Mouse (Mus musculus) macrophage (primary cell): ENCODE results near the gene Pde5a. TPM values are rescaled to one million over a fixed set of nuclear protein-coding genes. Genes with fewer than 3 reads are reported as not detected.

Experiments used
- H3K27ac ChIP-seq: fragments of 350-480 bp; formaldehyde crosslinking; 2 replicates; pipeline ENCODE4 v1.9.0; 2021
- H3K36me3 ChIP-seq: fragments of 350-480 bp; formaldehyde crosslinking; 2 replicates; pipeline ENCODE4 v1.9.0; 2021; ENCODE audit errors: inconsistent target
- H3K4me3 ChIP-seq: fragments of 350-480 bp; formaldehyde crosslinking; 2 replicates; pipeline ENCODE4 v1.9.0; 2021; ENCODE audit errors: inconsistent target
- H3K79me2 ChIP-seq: fragments of 350-480 bp; formaldehyde crosslinking; 2 replicates; pipeline ENCODE4 v1.9.0; 2021; ENCODE audit errors: inconsistent target
- WGBS: methylation state at CpG from one replicate; pipeline ENCODE4 v1.1.7; 2026; ENCODE audit warnings: inconsistent platforms; ENCODE audit not compliant: missing documents; 5-methylcytosine and 5-hydroxymethylcytosine counted together
- polyA plus RNA-seq: library from polyadenylated mRNA; stranded (reverse); fragments of 250-400 nt; gene quantifications from 3 replicates; pipeline ENCODE4 v1.2.4, GENCODE M21; 2018; ENCODE audit warnings: inconsistent platforms
- total RNA-seq, 78 experiments: library from RNA; depleted of rRNA; stranded (reverse); fragments of 250-400 nt; gene quantifications; 1 replicate in 9 of 78; 2 replicates in 24 of 78; 3 replicates in 43 of 78; 4 replicates in 2 of 78; pipeline ENCODE4 v1.2.4; 2018; ENCODE audit warnings: inconsistent platforms in 56 of 78

Pde5a gene
- total RNA-seq (2018; cell fraction: chromatin; rRNA removed), result 1 to 10 TPM in 7 of 26 experiments, under 1 TPM in 19; 0.14 to 4.0 (median 0.75) TPM
- total RNA-seq (2018; cell fraction: cytosol; rRNA removed), result under 1 TPM; 0.11 to 0.85 (median 0.31) TPM
- 1 to 10 TPM in 9 of 26 experiments, under 1 TPM in 17; 0.31 to 1.7 (median 0.87) TPM for total RNA-seq (2018; cell fraction: nucleus; rRNA removed)
- 0.21 to 0.46 TPM (median 0.25 TPM) in 3 replicates for polyA plus RNA-seq

DNA sequence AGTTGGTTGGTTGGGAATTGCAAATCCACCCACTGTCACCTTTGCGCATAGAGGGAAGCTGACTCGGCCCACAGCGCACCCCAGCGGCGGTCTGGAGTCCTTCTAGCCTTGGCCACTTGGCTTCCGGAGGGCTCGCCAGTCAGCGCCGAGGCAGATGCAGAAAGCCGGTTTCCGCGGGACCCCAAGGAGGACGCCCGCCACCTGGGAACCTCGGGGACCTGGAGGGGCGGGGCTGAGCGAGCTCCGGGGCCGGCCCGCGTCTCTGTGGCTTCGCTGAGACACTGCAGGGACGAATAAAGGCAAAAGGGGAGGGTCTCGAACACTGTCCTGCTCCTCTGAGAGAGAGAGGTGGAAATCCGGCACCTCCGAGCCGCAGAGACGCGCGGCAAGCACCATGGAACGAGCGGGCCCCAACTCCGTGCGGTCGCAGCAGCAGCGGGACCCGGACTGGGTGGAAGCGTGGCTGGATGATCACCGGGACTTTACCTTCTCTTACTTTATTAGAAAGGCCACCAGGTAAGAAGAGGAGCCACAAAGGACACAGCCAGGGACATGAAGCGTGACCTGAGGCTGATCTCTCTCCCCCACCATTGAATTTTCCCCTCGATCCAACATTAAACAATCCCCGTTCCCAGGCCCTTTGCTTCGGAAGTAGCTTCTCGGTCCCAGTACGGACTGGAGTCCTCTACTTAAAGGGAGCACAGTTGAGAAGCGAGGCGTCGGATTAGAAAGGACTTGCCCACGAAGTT lies at the start of gene Pde5a:
Gene Pde5a (plus strand): TSS at position 96 of the 749 bp plus-strand sequence.
- Histone ChIP-seq H3K36me3 (no peaks in the 10 kb centered on the region), H3K27ac (no peak within 1 kb of the TSS)
- 1% methylated on average over 49 of the region's 49 CpGs for WGBS

DNA sequence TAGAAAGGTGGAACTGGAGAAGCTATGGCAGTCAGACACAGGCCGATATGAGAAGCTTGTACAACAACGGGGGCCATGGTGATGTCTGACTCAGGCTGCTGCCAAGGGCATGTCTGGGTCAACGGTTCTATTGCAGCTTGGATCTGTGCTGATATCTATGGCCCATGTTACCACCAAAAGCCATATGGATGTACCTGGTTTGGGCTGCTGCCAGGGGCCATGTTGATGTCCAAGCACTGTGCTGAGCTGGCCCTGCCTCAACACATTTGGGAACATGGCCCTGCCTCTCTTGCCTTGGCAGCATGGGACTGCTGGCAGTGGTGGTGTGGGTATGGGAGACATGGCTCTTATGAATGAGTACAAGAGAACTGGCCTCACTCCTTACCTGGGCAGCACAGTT lies 47.9 kb upstream of the Pde5a start:
- H3K79me2 ChIP-seq, result no peaks in the 10 kb centered on the region
- no peak overlapping the region for H3K4me3 ChIP-seq
- WGBS, result 87% methylated on average over 3 of the region's 3 CpGs
- H3K27ac ChIP-seq, result no peak overlapping the region
- no peaks in the 10 kb centered on the region for H3K36me3 ChIP-seq

More for the DNA sequence above, at the start of gene Pde5a:
- peak within 1 kb of the TSS; percentile 49 for H3K4me3 ChIP-seq
- no peaks in the 10 kb centered on the region for H3K79me2 ChIP-seq

DNA sequence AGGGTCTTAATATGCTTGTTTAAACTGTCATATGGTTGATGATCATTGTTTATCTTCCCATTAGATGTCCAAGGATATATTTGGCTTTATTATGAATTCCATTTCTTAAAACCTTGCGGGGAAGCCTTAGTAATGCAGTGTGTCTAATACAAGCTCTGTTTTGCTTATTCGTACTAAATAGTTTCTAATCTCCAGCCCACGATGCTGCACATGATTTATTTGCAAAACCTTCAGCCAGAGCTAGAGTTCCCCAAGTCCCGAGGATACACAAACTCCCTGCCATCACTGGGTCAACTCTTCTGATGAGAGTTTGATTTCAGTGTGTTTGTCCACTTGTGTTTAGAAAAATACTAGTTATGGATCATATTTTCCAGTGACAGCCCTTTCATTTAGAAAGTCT lies 46.4 kb upstream of the Pde5a start:
- WGBS, result 94% methylated on average over 4 of the region's 4 CpGs
- Histone ChIP-seq H3K36me3 (no peaks in the 10 kb centered on the region), H3K79me2 (no peaks in the 10 kb centered on the region)

DNA sequence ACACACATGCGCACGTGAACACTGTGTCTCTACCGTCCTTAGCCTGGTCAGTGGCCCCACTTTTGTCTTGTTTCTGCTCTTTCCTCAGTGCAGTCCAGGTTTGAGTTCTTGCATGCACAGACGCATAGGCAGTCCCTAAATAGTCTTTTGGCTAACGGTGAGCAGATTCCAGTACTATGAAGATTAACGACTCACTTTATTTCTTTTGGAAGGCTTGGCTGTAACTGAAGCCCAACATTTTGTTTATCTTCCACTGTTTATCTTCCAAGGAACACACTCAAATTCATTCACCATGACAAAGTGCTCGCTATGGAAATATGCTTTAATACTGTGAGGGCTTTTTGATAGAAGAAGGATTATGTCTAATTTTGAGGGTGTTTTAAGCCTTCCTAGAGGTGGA lies 43.9 kb upstream of the Pde5a start:
- Histone ChIP-seq H3K4me3 (no peak overlapping the region), H3K36me3 (no peaks in the 10 kb centered on the region), H3K27ac (no peak overlapping the region), H3K79me2 (no peaks in the 10 kb centered on the region)
- 93% methylated on average over 7 of the region's 7 CpGs for WGBS

More for the DNA sequence above, 46.4 kb upstream of the Pde5a start:
- no peak overlapping the region for H3K27ac ChIP-seq
- no peak overlapping the region for H3K4me3 ChIP-seq

DNA sequence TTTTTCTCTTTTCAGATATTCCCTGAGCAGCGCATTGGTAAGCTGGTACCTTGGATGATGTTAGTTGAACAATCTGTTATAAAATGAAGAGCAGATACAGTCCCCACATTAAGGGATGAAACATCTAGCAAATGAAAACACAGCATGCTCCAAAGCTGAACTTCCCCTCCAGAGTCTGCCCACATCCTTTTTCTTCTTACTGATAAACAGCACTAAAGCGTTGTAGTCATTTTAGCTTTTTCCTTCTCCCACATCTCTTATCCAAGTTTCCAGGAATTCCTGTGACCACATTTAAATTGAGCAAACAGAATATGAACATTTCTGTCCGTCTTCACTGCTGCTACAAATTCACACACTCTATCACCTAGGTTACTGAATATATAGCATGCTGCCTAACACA lies 35.7 kb upstream of the Pde5a start:
- 39% methylated on average over 3 of the region's 3 CpGs for WGBS
- no peak overlapping the region for H3K4me3 ChIP-seq

DNA sequence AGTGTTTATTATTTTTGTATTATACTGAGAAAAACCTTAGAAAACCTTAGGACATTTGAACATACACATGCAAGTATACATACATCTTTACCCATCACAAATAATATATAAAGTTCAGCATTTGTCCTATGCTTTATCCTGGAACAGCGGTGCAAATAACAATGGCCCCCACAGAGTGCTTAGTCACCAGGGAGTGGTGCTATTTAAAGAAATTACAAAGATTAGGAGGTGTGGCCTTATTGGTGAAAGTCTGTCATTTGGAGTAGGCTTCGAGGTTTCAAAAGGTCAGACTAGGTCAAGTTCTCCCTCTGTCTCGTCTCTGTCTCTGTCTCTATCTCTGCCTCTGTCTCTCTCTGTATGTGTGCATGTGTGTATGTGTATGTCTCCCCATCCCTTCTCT lies 32.9 kb upstream of the Pde5a start:
- Histone ChIP-seq H3K36me3 (no peaks in the 10 kb centered on the region), H3K4me3 (no peak overlapping the region), H3K79me2 (no peaks in the 10 kb centered on the region), H3K27ac (no peak overlapping the region)
- 67% methylated on average over 3 of the region's 3 CpGs for WGBS

More for the DNA sequence above, 35.7 kb upstream of the Pde5a start:
- Histone ChIP-seq H3K27ac (no peak overlapping the region), H3K79me2 (no peaks in the 10 kb centered on the region), H3K36me3 (no peaks in the 10 kb centered on the region)

DNA sequence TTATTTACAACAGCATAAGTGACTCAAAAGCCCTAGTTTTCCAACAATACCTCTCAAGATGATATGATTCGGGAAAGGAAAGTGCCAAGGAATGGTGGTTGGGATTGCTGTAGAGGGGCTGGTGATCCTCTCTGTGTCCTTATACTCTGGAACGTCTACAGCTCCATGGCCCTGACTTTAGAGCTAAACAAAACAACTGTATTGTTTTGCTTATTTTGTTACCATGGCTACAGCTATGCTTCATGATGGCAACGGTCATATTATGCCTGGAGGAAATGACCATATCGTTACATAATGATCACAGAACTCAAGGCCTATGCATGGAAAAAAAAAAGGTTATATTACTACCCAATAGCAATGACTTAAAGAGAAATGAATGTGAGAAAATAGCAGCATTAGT lies 32.1 kb upstream of the Pde5a start:
- H3K27ac ChIP-seq, result no peak overlapping the region
- no peaks in the 10 kb centered on the region for H3K79me2 ChIP-seq

DNA sequence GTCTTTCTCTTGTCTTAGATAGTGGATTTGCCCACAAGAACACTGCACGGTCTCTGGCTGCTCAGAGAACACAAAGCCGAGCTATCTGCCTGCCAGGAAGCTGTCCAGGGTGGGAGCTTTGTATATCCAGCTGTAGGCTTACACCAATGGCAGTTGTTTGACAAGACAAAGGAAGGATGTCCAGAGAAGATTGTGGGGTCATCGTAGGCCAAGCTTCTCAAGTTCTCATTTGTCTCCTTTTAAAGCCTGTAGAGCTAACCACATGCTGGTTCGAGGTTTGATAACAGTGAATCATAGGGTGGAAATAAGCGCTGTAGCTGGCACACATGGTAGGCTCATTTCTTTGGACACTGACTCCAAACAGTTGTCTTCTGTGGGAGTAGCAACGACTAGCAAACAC lies 24.5 kb upstream of the Pde5a start:
- WGBS, result 54% methylated on average over 6 of the region's 6 CpGs
- H3K4me3 ChIP-seq, result no peak overlapping the region

More for the DNA sequence above, 32.1 kb upstream of the Pde5a start:
- no peaks in the 10 kb centered on the region for H3K36me3 ChIP-seq
- WGBS, result 83% methylated on average over 4 of the region's 4 CpGs
- no peak overlapping the region for H3K4me3 ChIP-seq

DNA sequence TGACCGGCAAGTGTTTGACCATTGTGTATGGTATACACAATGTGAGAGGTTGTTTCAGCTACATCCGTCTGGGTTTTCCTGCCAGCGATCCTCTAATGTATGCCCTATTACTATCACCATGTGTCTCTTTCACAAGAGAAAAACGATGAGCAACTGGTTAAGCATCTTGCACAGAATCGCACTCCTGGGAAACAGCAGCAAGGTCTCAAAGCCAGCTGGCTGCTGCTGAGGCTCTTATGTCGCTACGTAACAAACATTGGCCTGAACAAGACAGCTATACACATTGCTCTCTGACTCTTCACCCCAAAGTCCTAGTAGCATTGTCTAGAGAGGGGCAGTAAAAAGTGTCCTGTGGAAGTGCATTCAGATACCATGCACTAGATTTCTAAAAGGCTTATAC lies 23.5 kb upstream of the Pde5a start:
- Histone ChIP-seq H3K27ac (no peak overlapping the region), H3K36me3 (no peaks in the 10 kb centered on the region), H3K4me3 (no peak overlapping the region), H3K79me2 (no peaks in the 10 kb centered on the region)
- WGBS, result 94% methylated on average over 7 of the region's 7 CpGs

More for the DNA sequence above, 24.5 kb upstream of the Pde5a start:
- no peaks in the 10 kb centered on the region for H3K79me2 ChIP-seq
- H3K36me3 ChIP-seq, result no peaks in the 10 kb centered on the region
- no peak overlapping the region for H3K27ac ChIP-seq

DNA sequence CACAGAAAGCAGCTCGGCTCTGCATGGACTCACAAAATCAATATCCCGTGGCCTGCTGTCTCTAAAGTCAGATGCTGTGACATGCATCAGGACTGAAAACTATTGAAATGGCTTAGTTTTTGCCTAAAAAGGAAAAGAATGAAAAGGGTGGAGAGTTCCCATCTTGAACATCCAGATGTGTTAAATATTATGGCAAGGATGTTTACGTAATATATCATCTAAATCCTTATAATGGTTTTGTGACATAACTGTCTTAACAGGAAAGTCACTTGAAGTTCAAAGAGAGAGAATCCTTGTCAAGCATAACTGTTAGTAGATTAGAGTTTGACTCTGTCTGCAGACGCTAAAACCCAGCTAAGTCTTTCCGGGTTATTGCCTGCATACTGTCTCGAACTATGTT lies 20.3 kb upstream of the Pde5a start:
- H3K36me3 ChIP-seq, result no peaks in the 10 kb centered on the region
- H3K79me2 ChIP-seq, result no peaks in the 10 kb centered on the region
- 92% methylated on average over 5 of the region's 6 CpGs for WGBS
- H3K4me3 ChIP-seq, result no peak overlapping the region
- H3K27ac ChIP-seq, result no peak overlapping the region

DNA sequence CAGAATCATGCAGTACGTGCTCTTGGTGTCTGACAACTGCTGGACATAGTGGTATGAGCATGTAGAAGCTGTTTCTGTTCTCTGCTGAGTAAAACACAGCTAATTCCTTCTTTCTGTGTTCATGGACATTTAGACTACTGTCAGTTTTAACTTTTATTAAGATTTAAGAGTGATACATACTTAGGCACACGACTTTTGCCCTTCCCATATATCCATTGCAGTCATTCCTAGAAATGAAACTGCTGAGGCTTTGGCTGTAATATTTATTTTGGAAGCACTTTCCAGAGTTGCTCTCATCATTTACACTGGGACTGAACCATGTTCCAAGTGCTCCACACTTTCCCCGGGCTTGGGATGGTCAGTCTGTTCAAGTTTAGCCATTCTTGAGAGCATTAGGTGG lies 18.6 kb upstream of the Pde5a start:
- Histone ChIP-seq H3K27ac (no peak overlapping the region), H3K4me3 (no peak overlapping the region), H3K36me3 (no peaks in the 10 kb centered on the region), H3K79me2 (no peaks in the 10 kb centered on the region)
- 81% methylated on average over 3 of the region's 3 CpGs for WGBS

DNA sequence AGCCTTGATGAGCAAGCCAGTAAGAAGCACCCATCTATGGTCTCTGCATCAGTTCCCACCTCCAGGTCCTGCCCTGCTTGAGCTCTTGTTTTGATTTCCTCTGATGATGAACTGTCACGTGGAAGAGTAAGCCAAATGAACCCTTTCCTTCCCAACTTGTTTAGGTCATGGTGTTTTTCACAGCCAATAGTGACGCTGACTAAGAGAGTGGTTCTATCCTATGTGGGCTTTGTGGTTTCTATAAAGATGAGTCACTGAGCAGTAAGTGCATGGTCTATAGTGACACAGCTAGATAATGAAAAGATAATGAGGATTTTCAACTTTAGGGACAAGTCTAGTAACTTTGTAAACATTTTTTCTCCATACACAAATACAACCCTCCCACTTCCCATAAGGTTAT lies 10.1 kb upstream of the Pde5a start:
- Histone ChIP-seq H3K27ac (no peak overlapping the region), H3K79me2 (no peaks in the 10 kb centered on the region), H3K36me3 (no peaks in the 10 kb centered on the region), H3K4me3 (no peak overlapping the region)
- WGBS, result 32% methylated on average over 2 of the region's 2 CpGs

DNA sequence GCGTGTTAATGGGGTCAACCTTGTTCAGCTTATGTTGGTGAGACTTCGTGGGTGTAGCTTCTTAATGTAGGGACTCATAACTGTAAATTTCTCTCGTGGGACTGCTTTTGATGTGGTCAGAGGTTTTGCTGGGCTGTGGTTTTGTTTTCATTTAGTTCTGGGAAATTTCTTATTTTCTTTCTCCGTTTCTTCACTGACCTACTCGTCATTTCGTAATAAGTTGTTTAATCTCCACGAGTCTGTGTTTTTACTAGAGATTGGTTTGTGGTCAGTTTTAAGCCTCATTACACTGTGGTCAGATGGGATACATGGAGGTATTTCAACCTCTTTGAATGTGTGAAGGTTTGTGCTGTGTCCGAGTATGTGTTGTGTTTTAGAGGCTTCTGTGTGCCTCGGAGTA lies 7.2 kb upstream of the Pde5a start:
- Histone ChIP-seq H3K36me3 (no peaks in the 10 kb centered on the region), H3K4me3 (no peak overlapping the region), H3K27ac (no peak overlapping the region), H3K79me2 (no peaks in the 10 kb centered on the region)
- 38% methylated on average over 9 of the region's 9 CpGs for WGBS

DNA sequence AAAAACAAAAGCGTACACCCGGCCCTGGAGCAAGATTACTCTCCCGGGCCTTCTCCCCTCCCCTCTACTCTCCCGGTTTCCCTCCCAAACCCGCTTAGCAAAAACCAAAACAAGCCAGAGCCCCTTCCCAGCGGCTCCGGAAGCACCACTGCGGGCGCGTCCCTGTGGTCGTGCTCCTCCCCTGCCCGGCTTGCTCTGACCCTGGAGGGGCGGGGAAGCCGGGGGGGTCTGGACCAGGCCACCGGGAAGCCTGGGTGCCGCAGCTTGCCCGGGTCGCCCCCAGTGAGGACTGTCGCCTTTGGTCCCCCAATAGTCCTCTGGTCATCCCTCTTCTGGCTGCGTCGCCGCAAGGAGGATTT lies 833 bp downstream of the Pde5a start:
- Histone ChIP-seq H3K27ac (no peak overlapping the region), H3K36me3 (no peaks in the 10 kb centered on the region), H3K79me2 (no peaks in the 10 kb centered on the region), H3K4me3 (peak overlapping the region; percentile 49)
- WGBS, result under 1% methylated on average over 22 of the region's 22 CpGs

DNA sequence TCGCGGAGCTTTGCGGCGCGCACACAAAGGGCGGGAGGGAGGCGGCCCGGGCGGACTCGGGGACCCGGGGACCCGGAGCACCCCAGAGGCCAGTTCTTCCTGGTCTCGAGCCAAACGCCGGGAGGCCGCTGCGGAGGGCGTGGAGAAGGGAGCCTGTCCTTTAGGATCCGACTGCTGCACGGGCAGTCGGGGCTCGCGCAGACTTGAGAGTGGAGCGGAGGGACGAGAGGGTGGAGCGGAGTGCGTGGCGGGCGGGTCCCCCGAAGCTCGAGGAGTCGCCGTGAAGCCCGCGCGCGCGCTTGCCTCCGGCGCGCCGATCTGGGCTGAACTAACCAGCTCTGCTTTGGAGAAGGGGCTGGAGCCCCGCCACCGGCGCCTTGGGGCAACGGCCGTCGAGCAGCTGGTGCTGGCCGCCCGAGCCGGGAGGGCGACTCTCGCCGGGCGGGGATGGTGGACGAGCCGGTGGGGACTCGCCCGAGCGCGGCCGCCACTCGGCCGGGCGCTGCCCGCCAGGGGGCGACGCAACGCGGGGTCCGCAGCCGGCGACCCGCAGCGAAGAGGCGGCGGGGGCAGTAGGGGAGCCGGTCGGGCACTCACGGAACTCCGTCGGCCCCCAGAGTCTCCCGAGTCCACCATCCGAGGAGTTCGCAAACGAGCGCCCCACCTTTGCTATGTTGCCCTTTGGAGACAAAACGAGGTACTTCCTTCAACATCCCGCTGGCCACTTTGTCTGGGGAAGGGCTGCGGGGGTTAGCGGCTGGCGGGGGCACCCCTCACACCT lies 1.4 kb downstream of the Pde5a start:
- Histone ChIP-seq H3K79me2 (no peaks in the 10 kb centered on the region), H3K4me3 (peak overlapping the region; percentile 35), H3K36me3 (no peaks in the 10 kb centered on the region), H3K27ac (no peak overlapping the region)
- WGBS, result under 1% methylated on average over 71 of the region's 92 CpGs
